Mouse (Mus musculus): ENCODE measurements around the gene Ptk6. TPM values are rescaled to one million over a fixed set of nuclear protein-coding genes. Genes with fewer than 3 reads are reported as not detected.

The Ptk6 gene
- polyA plus RNA-seq, 1 experiment from 2014 or later = not detected

DNA sequence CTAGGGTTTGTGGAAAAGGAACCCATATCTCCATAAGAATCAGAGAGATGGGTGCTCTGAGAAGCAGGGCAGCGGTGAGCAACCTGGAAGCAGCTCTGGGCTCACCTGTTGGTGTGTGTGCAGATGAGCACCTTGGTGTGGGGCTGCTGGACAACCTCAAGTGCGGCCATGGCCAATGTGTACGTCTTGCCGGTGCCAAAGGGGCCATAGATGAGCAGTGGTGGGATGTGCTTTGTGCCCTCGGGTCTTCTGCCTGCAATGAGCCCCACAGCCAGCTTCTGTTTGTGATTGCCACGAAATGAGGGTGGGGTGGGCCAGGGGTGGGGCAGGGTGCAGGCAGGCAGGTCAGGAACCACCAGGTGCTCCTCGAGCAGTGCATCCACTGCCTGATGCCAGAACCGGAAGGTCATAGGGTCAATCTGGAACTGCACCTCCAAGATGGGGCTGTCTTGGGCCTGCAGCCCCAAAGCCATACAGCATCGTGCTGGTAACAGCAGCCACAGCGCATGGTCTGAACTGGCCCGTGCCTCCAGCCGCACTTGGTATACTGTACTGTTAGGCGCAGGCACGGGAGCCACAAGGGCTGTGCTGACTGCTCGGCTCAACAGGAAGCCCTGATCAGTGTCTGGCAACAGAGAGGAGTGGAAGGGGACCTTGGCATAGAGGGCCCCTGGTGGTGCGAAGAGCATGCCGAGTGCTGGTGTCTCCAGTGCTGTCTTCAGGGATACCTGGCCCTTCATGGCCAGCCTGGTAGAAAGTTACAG, 34.8 kb upstream of the Ptk6 start:
- no peak overlapping the region for H3K4me2 ChIP-seq
- H3K9ac ChIP-seq = no peak overlapping the region
- no peaks in the 10 kb centered on the region for H3K9me3 ChIP-seq
- no peaks in the 10 kb centered on the region for H3K36me3 ChIP-seq
- no peak overlapping the region for H3K4me3 ChIP-seq
- H3K27ac ChIP-seq (replicated peaks) = no peak overlapping the region
- 89% methylated on average over 17 of the region's 17 CpGs for WGBS
- no peak for ATAC-seq (ENCODE audit: low read depth)
- H3K27me3 ChIP-seq = no peaks in the 10 kb centered on the region
- peaks cover 8% of the 10 kb centered on the region for H3K4me1 ChIP-seq (replicated peaks)

GRCm38 (mm10) chr2:181235681-181236566, 33.3 kb upstream of the Ptk6 start:
- Histone ChIP-seq H3K36me3 (no peaks in the 10 kb centered on the region), H3K4me3 (no peak overlapping the region), H3K27ac (replicated peaks) (no peak overlapping the region), H3K4me1 (replicated peaks) (no peaks in the 10 kb centered on the region), H3K4me2 (no peak overlapping the region), H3K9me3 (no peaks in the 10 kb centered on the region), H3K9ac (no peak overlapping the region), H3K27me3 (no peaks in the 10 kb centered on the region)
- no peak for ATAC-seq (ENCODE audit: low read depth)
- 84% methylated on average over 23 of the region's 23 CpGs for WGBS

DNA sequence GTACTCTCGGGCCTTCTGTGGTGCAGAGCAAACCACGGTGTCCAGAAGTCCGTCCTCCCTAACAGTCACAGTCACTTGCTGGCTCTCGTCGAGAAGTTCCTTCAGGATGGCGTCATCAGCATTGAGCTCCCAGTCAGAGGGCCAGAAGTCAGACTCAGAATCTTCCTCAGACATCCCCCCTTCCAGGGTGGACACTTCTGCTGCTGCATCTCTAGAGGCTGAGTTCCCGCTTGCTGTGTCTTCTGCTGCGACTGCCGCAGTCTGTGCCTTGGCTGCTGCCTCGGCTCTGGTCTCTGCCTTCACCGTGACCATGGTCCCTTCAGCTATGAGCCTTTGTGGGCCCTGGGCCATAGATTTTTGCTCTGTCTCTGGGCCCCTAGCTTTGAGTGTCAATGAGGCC, 32.1 kb upstream of the Ptk6 start:
- Histone ChIP-seq H3K4me2 (no peak overlapping the region), H3K9me3 (no peaks in the 10 kb centered on the region), H3K27me3 (no peaks in the 10 kb centered on the region), H3K9ac (no peak overlapping the region), H3K4me3 (no peak overlapping the region), H3K36me3 (no peaks in the 10 kb centered on the region), H3K4me1 (replicated peaks) (no peaks in the 10 kb centered on the region), H3K27ac (replicated peaks) (no peak overlapping the region)
- ATAC-seq (ENCODE audit: low read depth) = no peak
- WGBS = 95% methylated on average over 11 of the region's 11 CpGs

DNA sequence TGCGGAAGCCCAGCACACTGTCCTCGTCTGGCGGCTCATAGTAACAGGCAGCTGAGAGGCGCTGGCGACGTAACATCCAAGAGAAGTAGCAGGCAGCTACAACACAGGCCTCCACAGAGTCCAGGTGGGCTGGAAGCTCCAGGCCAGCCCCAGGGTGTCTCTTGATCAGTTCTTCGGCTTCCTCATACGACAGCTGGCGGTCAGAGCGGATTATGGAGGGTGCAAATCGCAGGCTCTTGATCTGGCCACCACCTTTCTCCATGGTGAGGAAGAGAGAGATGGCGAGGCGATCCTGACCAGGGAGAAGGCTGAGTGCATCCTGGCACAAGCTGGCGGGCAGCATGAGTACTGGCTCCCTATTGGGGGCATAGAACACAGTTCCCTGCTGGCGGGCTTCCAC, 30.9 kb upstream of the Ptk6 start:
- WGBS = 88% methylated on average over 15 of the region's 15 CpGs
- no peaks in the 10 kb centered on the region for H3K36me3 ChIP-seq
- H3K4me1 ChIP-seq (replicated peaks) = no peaks in the 10 kb centered on the region
- H3K9ac ChIP-seq = no peak overlapping the region
- no peak overlapping the region for H3K27ac ChIP-seq (replicated peaks)
- H3K27me3 ChIP-seq = no peaks in the 10 kb centered on the region
- H3K9me3 ChIP-seq = no peaks in the 10 kb centered on the region
- ATAC-seq (ENCODE audit: low read depth) = no peak
- no peak overlapping the region for H3K4me3 ChIP-seq
- no peak overlapping the region for H3K4me2 ChIP-seq

DNA sequence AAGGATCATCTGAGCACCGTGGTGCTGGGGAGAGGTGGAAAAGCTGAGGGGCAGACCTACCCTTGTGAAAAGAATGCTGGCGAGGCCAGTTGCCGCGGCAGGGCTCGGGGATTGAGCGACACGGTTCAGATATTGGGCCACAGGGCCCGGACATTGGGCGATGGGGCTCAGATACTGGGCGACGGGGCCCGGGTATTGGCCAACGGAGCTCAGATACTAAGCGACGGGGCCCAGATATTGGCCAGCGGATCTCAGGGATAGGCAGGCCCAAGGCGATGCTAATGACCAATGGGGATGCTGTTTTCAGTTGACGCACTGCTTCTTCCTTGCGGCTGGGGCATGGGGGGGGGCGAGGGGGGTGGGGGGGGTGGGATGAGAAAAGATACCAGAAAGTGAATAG, 28.6 kb upstream of the Ptk6 start:
- Histone ChIP-seq H3K9me3 (no peaks in the 10 kb centered on the region), H3K4me1 (replicated peaks) (no peaks in the 10 kb centered on the region), H3K27ac (replicated peaks) (no peak overlapping the region), H3K9ac (no peak overlapping the region), H3K4me3 (no peak overlapping the region), H3K4me2 (no peak overlapping the region), H3K27me3 (no peaks in the 10 kb centered on the region), H3K36me3 (no peaks in the 10 kb centered on the region)
- no peak for ATAC-seq (ENCODE audit: low read depth)
- 75% methylated on average over 19 of the region's 20 CpGs for WGBS

- H3K9ac ChIP-seq = no peak overlapping the region
- no peak overlapping the region for H3K4me3 ChIP-seq
- no peaks in the 10 kb centered on the region for H3K27me3 ChIP-seq
- H3K27ac ChIP-seq (replicated peaks) = no peak overlapping the region
- H3K9me3 ChIP-seq = no peaks in the 10 kb centered on the region
- no peak for ATAC-seq (ENCODE audit: low read depth)
- no peak overlapping the region for H3K4me2 ChIP-seq
- H3K4me1 ChIP-seq (replicated peaks) = no peaks in the 10 kb centered on the region
- 86% methylated on average over 1 of the region's 1 CpGs for WGBS
- no peaks in the 10 kb centered on the region for H3K36me3 ChIP-seq
These were observed 25.7 kb upstream of the Ptk6 start for GRCm38 (mm10) chr2:181228335-181228734.

GRCm38 (mm10) chr2:181227122-181227521, 24.5 kb upstream of the Ptk6 start:
- Histone ChIP-seq H3K9ac (no peak overlapping the region), H3K4me1 (replicated peaks) (no peaks in the 10 kb centered on the region), H3K36me3 (no peaks in the 10 kb centered on the region), H3K27ac (replicated peaks) (no peak overlapping the region), H3K4me2 (no peak overlapping the region), H3K4me3 (no peak overlapping the region), H3K9me3 (no peaks in the 10 kb centered on the region), H3K27me3 (no peaks in the 10 kb centered on the region)
- 87% methylated on average over 3 of the region's 3 CpGs for WGBS
- no peak for ATAC-seq (ENCODE audit: low read depth)

GRCm38 (mm10) chr2:181224994-181225393, 22.4 kb upstream of the Ptk6 start:
- no peak for ATAC-seq (ENCODE audit: low read depth)
- no peak overlapping the region for H3K27ac ChIP-seq (replicated peaks)

DNA sequence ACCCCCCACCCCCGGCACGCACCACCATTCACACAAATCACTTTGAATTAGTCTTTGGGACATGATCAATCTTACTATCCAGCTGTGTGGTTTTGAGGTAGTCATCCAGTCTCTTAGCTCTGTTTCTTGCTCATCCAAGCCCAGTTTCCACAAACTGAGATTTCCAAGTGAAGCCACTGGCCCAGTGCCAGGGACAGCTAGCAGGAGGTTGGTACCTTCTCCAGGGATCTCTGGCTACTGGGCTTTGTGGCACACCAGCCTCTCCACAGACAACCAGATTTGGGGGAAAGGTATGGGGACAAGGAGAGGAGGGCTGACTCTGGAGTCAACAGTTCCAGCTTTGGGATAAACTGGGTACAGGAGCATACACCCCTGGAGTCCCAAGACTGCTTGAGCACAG, 17.8 kb upstream of the Ptk6 start:
- 37% methylated on average over 2 of the region's 2 CpGs for WGBS
- H3K4me2 ChIP-seq = peak overlapping the region; percentile 58

More at GRCm38 (mm10) chr2:181224994-181225393, 22.4 kb upstream of the Ptk6 start:
- no peak overlapping the region for H3K4me3 ChIP-seq
- no peaks in the 10 kb centered on the region for H3K9me3 ChIP-seq
- H3K36me3 ChIP-seq = no peaks in the 10 kb centered on the region
- WGBS = 82% methylated on average over 2 of the region's 2 CpGs
- 0 out of 2 replicates have a peak, but pooled peaks cover 4% of the 10 kb centered on the region for H3K27me3 ChIP-seq
- H3K4me1 ChIP-seq (replicated peaks) = peaks cover 14% of the 10 kb centered on the region
- no peak overlapping the region for H3K9ac ChIP-seq
- no peak overlapping the region for H3K4me2 ChIP-seq

DNA sequence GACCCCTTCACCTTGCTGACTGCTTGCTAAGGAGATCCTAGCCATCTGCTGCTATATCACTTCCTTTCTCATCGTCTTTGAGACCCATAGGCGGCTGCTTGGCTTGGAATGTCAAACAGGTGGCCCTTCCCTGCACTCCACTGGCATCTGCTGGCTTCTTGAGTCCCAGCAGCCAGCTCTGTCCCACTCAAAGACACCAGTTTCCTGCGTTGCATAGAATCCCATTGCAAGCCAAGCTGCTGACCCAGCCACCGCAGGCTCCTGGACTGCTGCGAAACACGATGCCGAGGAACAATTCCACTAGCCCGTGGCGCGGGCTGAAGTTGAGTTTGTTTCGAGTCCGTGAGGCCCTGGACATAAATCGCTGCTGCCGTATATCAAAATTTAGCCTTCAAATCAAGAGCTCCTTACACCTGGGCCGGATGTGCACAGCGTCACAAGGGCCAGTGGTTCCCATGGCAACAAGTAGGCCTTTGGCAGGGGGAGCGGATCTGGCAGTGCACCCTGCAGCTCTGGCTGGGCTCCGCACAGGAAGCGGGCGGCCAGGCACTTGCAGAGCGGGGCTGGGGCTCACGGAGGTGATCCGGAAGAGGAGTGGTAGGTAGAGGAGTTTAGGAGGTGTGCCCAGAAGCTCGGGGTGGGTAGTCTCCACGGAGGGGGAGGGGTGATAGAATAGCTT, 17.1 kb upstream of the Ptk6 start, which contains the start of gene Fndc11:
Gene Fndc11, plus strand, starts transcription at position 476 of the 679 bp plus-strand sequence.
- H3K36me3 ChIP-seq = no peaks in the 10 kb centered on the region
- ATAC-seq (ENCODE audit: low read depth) = peak; percentile 78
- H3K27ac ChIP-seq (replicated peaks) = peak within 1 kb of the TSS; percentile 34; the same call in 1 of the 2 replicates
- peaks cover 22% of the 10 kb centered on the region for H3K4me1 ChIP-seq (replicated peaks)
- peak within 1 kb of the TSS; percentile 25 for H3K4me3 ChIP-seq
- no peaks in the 10 kb centered on the region for H3K9me3 ChIP-seq
- 4% methylated on average over 25 of the region's 25 CpGs for WGBS
- peak within 1 kb of the TSS; percentile 41; the same call in 1 of the 2 replicates for H3K9ac ChIP-seq
- H3K4me2 ChIP-seq = peak within 1 kb of the TSS; percentile 58
- peaks cover 15% of the 10 kb centered on the region for H3K27me3 ChIP-seq

More for the DNA sequence above, 17.8 kb upstream of the Ptk6 start:
- Histone ChIP-seq H3K4me3 (no peak overlapping the region), H3K27me3 (peaks cover 15% of the 10 kb centered on the region; the same call in 1 of the 2 replicates), H3K9me3 (no peaks in the 10 kb centered on the region), H3K36me3 (no peaks in the 10 kb centered on the region), H3K4me1 (replicated peaks) (peaks cover 22% of the 10 kb centered on the region), H3K27ac (replicated peaks) (no peak overlapping the region), H3K9ac (no peak overlapping the region)
- ATAC-seq (ENCODE audit: low read depth) = no peak

GRCm38 (mm10) chr2:181218881-181219485, 16.4 kb upstream of the Ptk6 start:
- H3K27ac ChIP-seq (replicated peaks) = peak overlapping the region; percentile 34; the same call in 1 of the 2 replicates
- WGBS = 56% methylated on average over 5 of the region's 5 CpGs

More at GRCm38 (mm10) chr2:181218881-181219485, 16.4 kb upstream of the Ptk6 start:
- Histone ChIP-seq H3K9me3 (no peaks in the 10 kb centered on the region), H3K4me1 (replicated peaks) (peaks cover 22% of the 10 kb centered on the region), H3K4me3 (no peak overlapping the region), H3K36me3 (no peaks in the 10 kb centered on the region), H3K27me3 (peaks cover 21% of the 10 kb centered on the region), H3K9ac (no peak overlapping the region), H3K4me2 (no peak overlapping the region)
- no peak for ATAC-seq (ENCODE audit: low read depth)
